Mouse (Mus musculus) hindbrain, embryonic 16.5 days (tissue): ENCODE results near the gene Cdkl4. TPM values are rescaled to one million over a fixed set of nuclear protein-coding genes. Genes with fewer than 3 reads are reported as not detected.
"Not testable (repeated sequence)": the region's sequence is repeated elsewhere in the genome, so short reads cannot be mapped to it uniquely, and the experiment has no call there.

Experiments used
- ATAC-seq: fragments of 200-750 bp; cut with Nextera tagmentation; 2 replicates; pipeline ENCODE4 v1.8.0; 2017; ENCODE audit warnings: moderate TSS enrichment, moderate library complexity
- H3K27ac ChIP-seq: fragments of 300-500 bp; sonication (generic); 2 replicates; pipeline ENCODE4 v1.5.1; 2014; ENCODE audit warnings: low read depth, mild to moderate bottlenecking, control low read depth, low read length, moderate library complexity
- H3K27me3 ChIP-seq: fragments of 300-500 bp; sonication (generic); replicated peaks from 2 replicates; pipeline ENCODE4 v1.6.1; 2014; ENCODE audit warnings: low read length; ENCODE audit not compliant: control insufficient read depth, insufficient read depth
- H3K36me3 ChIP-seq: fragments of 300-500 bp; sonication (generic); 2 replicates; pipeline ENCODE4 v1.6.1; 2014; ENCODE audit warnings: mild to moderate bottlenecking, low read length, moderate library complexity, mixed read lengths; ENCODE audit not compliant: control insufficient read depth, insufficient read depth
- H3K4me1 ChIP-seq: fragments of 300-500 bp; sonication (generic); 2 replicates; pipeline ENCODE4 v1.6.1; 2014; ENCODE audit warnings: low read depth, low read length; ENCODE audit not compliant: control insufficient read depth, insufficient read depth
- H3K4me2 ChIP-seq: fragments of 300-500 bp; sonication (generic); 2 replicates; pipeline ENCODE4 v1.6.1; 2014; ENCODE audit warnings: mild to moderate bottlenecking, low read length, control low read depth, moderate library complexity
- H3K4me3 ChIP-seq: fragments of 300-500 bp; sonication (generic); 2 replicates; pipeline ENCODE4 v1.5.1; 2014; ENCODE audit warnings: mild to moderate bottlenecking, low read length, control low read depth, moderate library complexity
- H3K9ac ChIP-seq: fragments of 300-500 bp; sonication (generic); 2 replicates; pipeline ENCODE4 v1.6.1; 2014; ENCODE audit warnings: low read depth, mild to moderate bottlenecking, control low read depth, low read length, moderate library complexity
- H3K9me3 ChIP-seq: fragments of 300-500 bp; sonication (generic); 2 replicates; pipeline ENCODE4 v1.6.1; 2014; ENCODE audit warnings: mild to moderate bottlenecking, low read length, moderate library complexity; ENCODE audit not compliant: control insufficient read depth
- WGBS: fragments of 180-500 bp; shearing (Covaris S2); extraction: QIAGEN DNeasy Blood & Tissue Kit; methylation state at CpG from one replicate; pipeline ENCODE4 v1.1.7; 2014; 5-methylcytosine and 5-hydroxymethylcytosine counted together
- polyA plus RNA-seq: library from polyadenylated mRNA; unstranded; fragments of >200 nt; fragmentation: Nextera tagmentation; extraction: Ambion mirVana; gene quantifications from 2 replicates; pipeline ENCODE4 v1.2.1, GENCODE M21; 2015

The Cdkl4 gene
- polyA plus RNA-seq, 1 experiment from 2014 or later, result 7.9 TPM

DNA sequence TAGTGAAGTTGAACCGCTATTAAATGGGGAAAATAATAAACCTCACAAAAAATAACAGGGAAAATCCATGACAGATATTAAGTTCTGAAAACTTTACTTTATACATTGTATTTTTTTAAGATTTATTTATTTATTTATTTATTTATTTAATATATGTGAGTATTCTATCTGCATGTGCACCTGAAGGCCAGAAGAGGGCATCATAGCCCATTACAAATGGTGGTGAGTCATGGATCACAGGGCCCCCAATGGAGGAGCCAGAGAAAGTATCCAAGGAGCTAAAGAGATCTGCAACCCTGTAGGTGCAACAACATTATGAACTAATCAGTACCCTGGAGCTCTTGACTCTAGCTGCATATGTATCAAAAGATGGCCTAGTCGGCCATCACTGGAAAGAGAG lies 7.9 kb downstream of the Cdkl4 start:
- ATAC-seq, H3K27ac ChIP-seq, H3K9ac ChIP-seq, H3K4me3 ChIP-seq, H3K9me3 ChIP-seq, H3K4me1 ChIP-seq, H3K36me3 ChIP-seq, H3K4me2 ChIP-seq, H3K27me3 ChIP-seq: not testable (repeated sequence)
- 95% methylated on average over 1 of the region's 2 CpGs for WGBS

- H3K9me3 ChIP-seq, result peaks cover 3% of the 10 kb centered on the region; the same call in 1 of the 2 replicates
- H3K27me3 ChIP-seq, result no peaks in the 10 kb centered on the region
- ATAC-seq, result no peak
- no peak overlapping the region for H3K9ac ChIP-seq
- 93% methylated on average over 6 of the region's 6 CpGs for WGBS
- H3K4me2 ChIP-seq, result no peak overlapping the region
- no peaks in the 10 kb centered on the region for H3K36me3 ChIP-seq
- no peak overlapping the region for H3K27ac ChIP-seq
- no peak overlapping the region for H3K4me3 ChIP-seq
- H3K4me1 ChIP-seq, result no peaks in the 10 kb centered on the region
These were observed 8.6 kb downstream of the Cdkl4 start for GRCm38 (mm10) chr17:80568842-80569601.

DNA sequence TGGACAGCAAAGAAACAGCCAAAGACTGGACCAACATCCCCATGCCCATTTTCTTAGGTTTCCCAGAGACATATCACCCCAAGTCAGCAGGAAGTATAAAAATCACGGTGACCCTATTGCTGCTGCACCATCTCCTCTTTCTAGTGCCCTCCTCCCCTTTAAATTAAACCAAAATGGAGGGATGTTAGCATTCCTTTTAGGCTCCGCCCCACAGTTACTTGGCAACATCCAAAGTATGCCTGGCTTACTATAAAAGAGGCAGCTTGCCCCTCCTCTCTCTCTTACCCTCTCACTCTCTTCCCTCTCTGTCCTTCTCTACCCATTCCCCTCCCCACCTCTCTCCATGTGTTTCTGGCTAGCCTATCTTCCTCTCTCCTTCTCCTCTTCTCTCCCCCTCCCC lies 9.2 kb downstream of the Cdkl4 start:
- Histone ChIP-seq H3K4me1 (no peaks in the 10 kb centered on the region), H3K9ac (no peak overlapping the region), H3K9me3 (peaks cover 3% of the 10 kb centered on the region; the same call in 1 of the 2 replicates), H3K4me3 (no peak overlapping the region), H3K27ac (no peak overlapping the region), H3K36me3 (no peaks in the 10 kb centered on the region), H3K4me2 (no peak overlapping the region), H3K27me3 (no peaks in the 10 kb centered on the region)
- WGBS, result 86% methylated on average over 2 of the region's 2 CpGs
- no peak for ATAC-seq

GRCm38 (mm10) chr17:80564611-80564924 lies 13.0 kb downstream of the Cdkl4 start:
- Histone ChIP-seq H3K36me3 (no peaks in the 10 kb centered on the region), H3K4me3 (no peak overlapping the region), H3K9ac (no peak overlapping the region), H3K4me1 (peaks cover 3% of the 10 kb centered on the region; the same call in 1 of the 2 replicates), H3K27me3 (no peaks in the 10 kb centered on the region), H3K4me2 (no peak overlapping the region), H3K27ac (no peak overlapping the region), H3K9me3 (peaks cover 3% of the 10 kb centered on the region; the same call in 1 of the 2 replicates)
- WGBS, result 74% methylated on average over 3 of the region's 3 CpGs
- no peak for ATAC-seq

- not testable (repeated sequence) for H3K4me2 ChIP-seq, H3K9me3 ChIP-seq, H3K4me3 ChIP-seq, H3K27me3 ChIP-seq, H3K4me1 ChIP-seq, H3K9ac ChIP-seq, H3K27ac ChIP-seq, ATAC-seq, H3K36me3 ChIP-seq
- 97% methylated on average over 27 of the region's 27 CpGs for WGBS
These were observed 13.6 kb downstream of the Cdkl4 start for GRCm38 (mm10) chr17:80563762-80564610.

GRCm38 (mm10) chr17:80562792-80563191 lies 14.8 kb downstream of the Cdkl4 start:
- Histone ChIP-seq H3K27me3 (no peaks in the 10 kb centered on the region), H3K4me1 (peaks cover 3% of the 10 kb centered on the region; the same call in 1 of the 2 replicates), H3K4me2 (no peak overlapping the region), H3K27ac (no peak overlapping the region), H3K9me3 (peaks cover 3% of the 10 kb centered on the region; the same call in 1 of the 2 replicates), H3K36me3 (no peaks in the 10 kb centered on the region), H3K9ac (no peak overlapping the region), H3K4me3 (no peak overlapping the region)
- 69% methylated on average over 5 of the region's 5 CpGs for WGBS
- ATAC-seq, result no peak

DNA sequence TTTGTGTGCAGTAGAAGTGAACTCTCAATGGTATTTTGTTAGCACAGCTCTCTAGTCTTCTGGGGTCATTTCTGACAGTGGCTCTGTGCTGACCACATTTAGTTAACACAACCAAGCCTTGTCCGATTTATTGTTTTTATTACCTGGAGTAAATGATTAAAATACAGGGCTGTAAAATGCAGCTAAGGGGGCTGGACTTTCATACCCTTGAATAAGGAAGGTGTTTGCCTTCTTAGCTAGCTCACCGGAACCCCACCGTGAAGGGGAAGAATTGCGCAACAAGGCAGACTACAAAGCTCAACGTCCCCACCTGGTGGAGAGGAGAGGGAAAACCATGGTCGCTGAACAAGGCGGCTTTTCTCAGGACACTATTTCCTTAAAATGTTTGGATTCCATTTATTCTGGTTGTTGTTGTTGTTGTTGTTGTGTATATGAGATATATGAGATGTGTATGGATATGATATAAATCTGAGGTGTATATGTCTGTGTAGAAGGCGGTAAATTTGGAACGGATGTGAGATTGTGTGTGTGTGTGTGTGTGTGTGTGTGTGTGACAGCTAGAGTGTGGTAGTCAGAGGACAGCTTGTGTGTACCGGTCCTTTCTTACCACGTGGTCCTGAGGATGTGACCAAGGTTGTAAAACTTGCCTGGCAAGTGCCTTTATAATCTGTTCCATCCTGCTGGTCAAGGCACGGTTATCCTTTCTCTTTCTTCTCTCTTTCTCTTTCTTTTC lies 16.8 kb downstream of the Cdkl4 start:
- WGBS, result 21% methylated on average over 12 of the region's 12 CpGs
- Histone ChIP-seq H3K4me1 (peaks cover 3% of the 10 kb centered on the region; the same call in 1 of the 2 replicates), H3K9me3 (no peaks in the 10 kb centered on the region), H3K27ac (no peak overlapping the region), H3K9ac (no peak overlapping the region), H3K4me2 (peak overlapping the region; percentile 34; the same call in 1 of the 2 replicates), H3K4me3 (no peak overlapping the region), H3K36me3 (no peaks in the 10 kb centered on the region; the same call in 1 of the 2 replicates), H3K27me3 (no peaks in the 10 kb centered on the region)
- ATAC-seq, result 0 out of 2 replicates have a peak, but pooled peaks have one; percentile 40

GRCm38 (mm10) chr17:80559745-80560144 lies 17.9 kb downstream of the Cdkl4 start:
- Histone ChIP-seq H3K36me3 (no peaks in the 10 kb centered on the region; the same call in 1 of the 2 replicates), H3K9me3 (no peaks in the 10 kb centered on the region), H3K9ac (no peak overlapping the region), H3K4me2 (no peak overlapping the region), H3K27ac (no peak overlapping the region), H3K4me3 (no peak overlapping the region), H3K4me1 (peaks cover 3% of the 10 kb centered on the region; the same call in 1 of the 2 replicates), H3K27me3 (no peaks in the 10 kb centered on the region)
- ATAC-seq, result no peak
- 90% methylated on average over 4 of the region's 4 CpGs for WGBS
